Mouse (Mus musculus) adrenal gland (tissue): Measurements from ENCODE around the gene Crocc2.

Experiments
- intact Hi-C: fragments of 180-260 bp; cut with DNase I; formaldehyde crosslinking; loops from one replicate; pipeline ENCODE4 v1.15.1; 2025

Gene Crocc2

DNA sequence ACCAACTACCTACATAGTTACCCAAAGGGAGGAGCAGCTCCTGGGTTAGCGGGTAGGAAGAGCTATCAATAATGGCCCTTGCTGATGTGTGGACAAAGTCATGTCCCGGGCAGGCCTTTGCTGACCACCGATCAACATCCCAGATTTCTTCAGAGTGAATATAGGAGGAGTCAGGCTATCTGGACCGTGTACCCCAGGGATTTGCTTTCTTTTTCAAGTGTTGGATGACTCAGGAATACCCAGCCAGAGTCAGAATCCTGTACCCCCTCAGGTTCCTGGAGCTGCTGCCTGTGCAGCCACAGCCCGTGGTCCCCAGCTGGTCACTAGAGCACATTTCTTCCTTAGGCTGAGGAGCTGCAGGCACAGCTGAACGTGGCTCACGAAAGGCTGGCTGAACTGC, 43.9 kb downstream of the Crocc2 start:
- intact Hi-C loops = no loop called here

GRCm38 (mm10) chr1:93214612-93215011, 46.1 kb downstream of the Crocc2 start:
- intact Hi-C loops = no loop called here

GRCm38 (mm10) chr1:93216839-93217497, 48.4 kb downstream of the Crocc2 start:
- intact Hi-C loops = no loop called here

DNA sequence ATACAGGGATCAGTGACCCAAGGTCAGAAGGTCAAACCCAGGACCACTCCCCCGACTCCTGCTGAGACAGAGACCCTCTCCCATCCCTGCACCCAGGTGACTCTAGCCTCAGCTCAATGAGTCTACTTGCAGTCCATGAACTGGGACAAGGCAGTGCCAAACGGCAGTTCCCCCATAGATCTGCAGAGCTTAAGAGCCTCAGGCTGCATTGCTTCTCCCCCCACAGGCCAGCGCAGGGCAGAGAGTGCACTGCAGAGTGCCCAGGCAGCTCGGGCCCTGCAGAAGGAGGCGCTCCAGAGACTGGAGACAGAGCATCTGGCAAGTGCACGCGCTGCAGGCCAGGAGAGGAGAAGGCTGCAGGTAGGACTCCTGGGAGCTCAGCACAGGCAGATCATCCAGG, 49.0 kb downstream of the Crocc2 start:
- intact Hi-C loops = no loop called here

- intact Hi-C loops = no loop called here
Measured at GRCm38 (mm10) chr1:93220776-93221175, 52.3 kb downstream of the Crocc2 start.

DNA sequence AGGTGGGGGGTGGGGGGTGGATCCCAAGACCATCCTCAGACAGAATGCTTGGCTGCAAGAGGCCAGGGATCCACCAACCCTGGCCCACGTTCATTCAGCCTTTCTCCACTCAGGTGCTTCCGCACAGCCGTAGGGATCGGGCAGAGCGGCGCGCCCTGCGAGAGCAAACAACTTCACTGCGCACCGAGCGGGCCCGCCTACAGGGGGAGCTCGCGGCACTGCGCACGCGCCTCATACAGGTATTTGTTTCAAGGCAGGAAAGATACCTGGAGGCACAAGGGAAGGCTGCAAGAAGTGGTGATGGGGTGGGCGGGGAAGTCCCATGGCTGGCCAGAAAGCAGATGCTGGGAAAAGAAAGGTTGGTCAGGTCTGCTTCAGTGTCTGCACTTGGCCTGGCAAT, 55.4 kb downstream of the Crocc2 start:
- intact Hi-C loops = no loop called here

- intact Hi-C loops = no loop called here
Measured at GRCm38 (mm10) chr1:93225226-93225625, 56.7 kb downstream of the Crocc2 start.

DNA sequence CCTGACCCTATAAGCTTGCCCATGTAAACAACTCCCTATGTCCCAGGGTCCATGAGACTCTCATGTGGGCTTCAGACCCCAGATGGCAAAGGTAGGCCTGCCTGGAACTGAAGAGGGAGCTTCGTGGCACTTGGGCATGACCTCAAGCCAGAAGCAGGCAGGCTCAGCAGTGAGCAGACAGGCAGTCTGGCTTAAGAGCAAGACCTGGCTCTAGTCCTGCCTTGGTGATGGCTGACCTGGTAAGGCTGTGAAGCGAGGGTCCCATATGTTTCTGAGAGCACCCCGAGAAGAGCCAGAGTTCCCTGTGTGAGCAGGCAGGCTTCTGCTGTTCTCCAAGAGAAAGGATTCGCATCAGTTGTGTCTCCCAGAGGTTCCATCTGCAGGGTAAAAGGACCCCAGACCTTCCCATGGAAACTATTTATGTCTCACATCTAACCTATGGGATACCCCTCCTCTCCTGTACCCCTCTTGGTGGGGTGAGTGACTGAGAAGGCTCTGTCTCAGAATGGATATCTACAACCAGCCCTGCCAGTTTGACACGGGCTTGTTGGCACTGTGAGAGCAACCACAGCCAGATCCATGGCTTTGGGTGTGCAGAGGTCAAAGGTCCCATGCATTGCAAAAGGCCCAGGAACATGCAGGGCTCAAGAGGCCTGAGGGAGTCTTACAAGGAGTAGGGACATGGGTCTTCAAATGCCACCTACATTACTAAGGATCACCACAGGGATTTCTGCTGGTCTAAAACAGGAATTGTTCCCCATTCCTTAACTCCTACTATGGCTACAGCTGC, 57.4 kb downstream of the Crocc2 start:
- intact Hi-C loops = no loop called here

- intact Hi-C loops = no loop called here
Measured at GRCm38 (mm10) chr1:93227303-93227975, 58.9 kb downstream of the Crocc2 start.

DNA sequence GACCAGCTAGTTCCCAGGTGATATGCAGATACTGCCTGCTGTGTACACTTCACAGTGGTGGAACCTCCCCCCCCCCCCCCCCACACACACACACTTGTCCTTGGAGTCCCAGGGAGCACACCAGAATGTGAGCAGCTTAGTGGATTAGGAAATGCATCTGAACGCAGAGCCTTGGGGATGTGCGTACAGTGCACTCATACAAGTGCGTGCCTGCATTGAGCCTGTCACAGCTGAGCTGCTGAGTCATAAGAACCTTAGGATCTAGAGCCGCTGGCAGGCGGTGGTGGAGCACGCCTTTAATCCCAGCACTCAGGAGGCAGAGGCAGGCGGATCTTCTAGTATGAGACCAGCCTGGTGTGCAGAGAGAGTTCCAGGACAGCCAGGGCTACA, 59.4 kb downstream of the Crocc2 start:
- intact Hi-C loops = no loop called here

- intact Hi-C loops = no loop called here
Measured at GRCm38 (mm10) chr1:93229221-93229620, 60.7 kb downstream of the Crocc2 start.

- intact Hi-C loops = no loop called here
Measured at GRCm38 (mm10) chr1:93229626-93230025, 61.1 kb downstream of the Crocc2 start.

DNA sequence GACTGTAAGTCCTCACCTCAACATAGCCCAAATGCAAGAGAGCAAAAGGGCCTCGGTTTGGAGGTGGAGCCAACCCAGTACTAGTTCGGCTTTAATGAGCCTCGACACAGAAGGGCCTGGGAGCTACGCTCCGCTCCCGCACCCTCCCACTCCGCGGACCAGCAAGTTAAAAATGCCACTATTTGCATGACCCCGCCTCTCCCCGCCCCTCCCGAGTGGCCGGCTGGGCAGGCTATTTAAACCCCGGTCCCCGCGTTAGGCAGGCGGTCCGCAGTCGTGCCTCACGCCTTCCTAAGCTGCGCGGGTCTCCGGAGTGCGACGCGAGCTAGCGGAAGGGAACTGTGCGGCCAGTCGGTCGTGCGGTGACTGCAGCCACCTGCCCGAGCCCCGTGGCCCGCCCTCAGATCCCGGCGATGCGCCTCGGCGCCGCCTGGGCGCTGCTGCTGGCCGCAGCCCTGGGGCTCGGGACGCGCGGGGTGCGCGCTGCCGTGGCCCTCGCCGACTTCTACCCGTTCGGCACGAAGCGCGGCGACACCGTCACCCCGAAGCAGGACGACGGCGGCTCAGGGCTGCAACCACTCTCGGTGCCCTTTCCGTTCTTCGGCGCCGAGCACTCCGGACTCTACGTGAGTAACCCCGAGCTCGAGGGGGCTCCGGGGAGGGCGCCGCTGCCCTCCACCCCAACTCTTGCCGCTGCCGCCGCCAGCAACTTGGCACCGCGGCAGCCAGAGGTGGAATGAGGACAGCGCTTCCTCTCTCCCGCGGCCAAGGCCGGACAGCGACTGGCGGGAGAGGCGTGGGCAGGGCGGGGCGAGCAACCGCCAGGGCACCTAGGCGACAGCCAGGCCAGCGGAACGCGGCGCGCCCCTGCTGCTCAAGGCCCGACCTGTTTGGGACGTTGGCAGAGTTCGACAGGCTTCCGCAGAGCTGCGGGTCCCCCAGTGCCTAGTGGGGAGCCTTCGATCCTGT, 67.3 kb downstream of the Crocc2 start, which contains the start of gene Sned1:
Gene Sned1 (plus strand): TSS at position 266 of the 969 bp plus-strand sequence.
- intact Hi-C loops = loop anchor here (5.0 kb wide), 1 partner anchor 106 kb away; the partner anchor contains the start of genes Pask and Ppp1r7

DNA sequence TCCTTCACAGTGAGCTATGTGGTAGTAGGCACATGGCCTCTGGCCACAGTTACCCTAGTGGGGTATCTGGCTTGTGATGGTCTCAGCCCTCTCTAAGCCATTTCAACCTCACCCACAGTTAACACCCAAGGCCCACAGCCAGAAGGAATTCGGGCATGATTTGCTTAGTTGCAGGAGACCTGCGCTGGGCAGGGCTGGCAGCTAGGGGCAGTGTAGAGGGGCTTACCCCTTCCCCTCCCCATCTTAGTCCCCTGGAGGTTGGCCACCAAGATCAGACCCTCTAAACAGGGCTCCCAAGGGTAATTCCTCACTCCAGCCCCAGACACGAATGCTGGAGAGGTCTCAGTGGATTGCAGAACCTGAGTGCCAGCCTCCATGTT, 68.0 kb downstream of the Crocc2 start:
- intact Hi-C loops = loop anchor here (5.0 kb wide), 1 partner anchor 106 kb away; the partner anchor contains the start of genes Pask and Ppp1r7

DNA sequence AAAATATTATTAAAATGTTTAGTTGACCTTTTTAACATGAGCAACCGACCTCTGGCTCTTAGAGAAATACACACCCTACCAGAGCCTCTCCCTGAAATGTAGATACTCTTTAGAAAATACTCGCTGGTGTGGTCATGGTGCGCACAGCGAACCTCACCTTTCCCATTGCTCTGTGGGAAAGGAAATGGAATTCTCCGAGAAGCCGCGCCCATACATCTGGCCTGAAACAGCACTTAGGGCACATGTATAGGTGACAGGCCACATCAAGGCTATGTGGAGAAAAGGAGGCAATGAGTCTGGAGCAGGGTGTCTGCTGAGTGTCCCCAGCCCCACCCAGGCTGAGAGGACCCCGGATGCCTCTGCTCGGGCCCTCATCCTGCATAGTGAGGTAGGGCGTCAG, 69.2 kb downstream of the Crocc2 start:
- intact Hi-C loops = loop anchor here (5.0 kb wide), 1 partner anchor 105 kb away; the partner anchor contains the start of genes Pask and Ppp1r7

DNA sequence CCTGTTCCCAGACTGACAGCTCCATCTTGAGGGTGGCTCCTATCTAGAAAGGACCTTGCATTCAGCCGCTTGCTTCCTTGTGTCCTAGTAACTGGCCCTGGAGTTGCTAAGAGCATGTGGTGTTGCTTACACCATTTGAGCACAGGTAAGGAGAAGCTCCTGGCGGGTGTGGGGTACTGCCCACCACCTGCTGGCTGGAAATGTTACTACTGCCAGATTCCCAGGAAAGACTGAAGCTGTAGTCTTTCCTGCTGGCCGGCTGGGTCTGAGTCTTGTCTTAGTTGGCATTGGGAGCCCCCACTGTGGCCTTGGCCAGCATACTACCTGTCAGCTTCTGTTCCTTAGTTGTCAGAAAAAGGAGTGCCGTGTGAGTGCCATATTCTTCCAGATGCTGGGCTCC, 69.7 kb downstream of the Crocc2 start:
- intact Hi-C loops = loop anchor here (5.0 kb wide), 1 partner anchor 104 kb away; the partner anchor contains the start of genes Pask and Ppp1r7

DNA sequence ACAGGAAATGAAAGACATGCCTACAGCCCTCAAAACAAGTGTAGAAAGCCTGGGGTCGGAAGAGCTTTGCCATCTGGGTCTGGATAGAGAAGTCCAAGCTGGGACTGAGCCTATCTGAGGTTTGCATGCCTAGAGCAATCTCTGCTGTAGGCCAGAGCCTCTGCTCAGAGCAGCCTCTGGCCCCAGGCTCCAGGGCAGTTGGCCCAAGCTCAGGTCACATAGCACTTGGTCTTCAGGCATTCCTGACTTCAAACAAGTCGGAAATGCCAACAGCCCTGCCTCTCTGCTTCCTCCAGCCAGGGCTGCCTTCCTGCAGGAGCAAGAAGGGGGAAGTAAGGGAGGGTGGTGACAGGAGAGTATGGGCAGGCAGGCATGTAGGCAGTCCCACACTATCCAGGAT, 77.4 kb downstream of the Crocc2 start:
- intact Hi-C loops = no loop called here

GRCm38 (mm10) chr1:93252586-93252985, 84.1 kb downstream of the Crocc2 start:
- intact Hi-C loops = no loop called here

DNA sequence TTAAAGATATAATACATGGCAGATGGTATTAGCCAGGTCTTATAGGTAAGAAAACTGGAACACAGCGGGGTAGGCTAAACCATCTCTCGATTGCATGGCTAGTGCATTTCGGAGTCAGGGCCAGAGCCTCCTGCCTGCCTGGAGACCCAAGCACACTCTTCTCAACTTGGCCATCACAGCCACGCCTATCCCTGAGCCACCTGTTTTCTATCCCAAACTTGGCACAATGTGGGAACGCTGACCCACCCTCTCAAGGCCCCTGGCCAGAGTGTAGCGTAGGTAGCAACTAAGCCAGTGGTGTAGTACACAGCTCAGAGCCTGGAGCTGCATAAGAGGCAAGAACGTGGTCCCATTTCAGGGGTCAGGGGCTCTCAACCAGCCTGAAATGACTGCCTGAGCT, 87.2 kb downstream of the Crocc2 start:
- intact Hi-C loops = no loop called here

DNA sequence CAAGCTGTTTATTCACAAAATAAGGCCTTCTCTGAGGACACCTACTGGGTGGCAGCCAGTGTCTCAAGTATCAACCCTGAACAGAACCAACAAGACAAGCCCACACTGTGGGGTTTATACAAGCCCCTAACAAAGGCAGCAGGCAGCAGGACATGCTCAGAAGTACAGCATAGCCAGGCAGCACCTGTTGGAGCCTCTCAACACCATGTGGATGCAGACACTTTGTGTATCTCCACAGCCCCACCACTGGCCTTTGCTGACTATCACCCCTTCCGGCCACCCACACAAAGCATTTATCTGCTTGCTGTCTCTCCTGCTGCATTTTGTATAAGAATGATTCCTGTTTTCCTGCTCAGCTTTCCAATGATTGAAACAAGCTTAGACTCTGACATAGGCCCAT, 89.0 kb downstream of the Crocc2 start:
- intact Hi-C loops = no loop called here

GRCm38 (mm10) chr1:93267207-93267606, 98.7 kb downstream of the Crocc2 start:
- intact Hi-C loops = no loop called here
